Mouse (Mus musculus) embryonic facial prominence, embryonic 11.5 days (tissue): ENCODE measurements around the gene Cltc. TPM values are rescaled to one million over a fixed set of nuclear protein-coding genes. Genes with fewer than 3 reads are reported as not detected.

Experiments used
- ATAC-seq: fragments of 200-750 bp; cut with Nextera tagmentation; replicated peaks from 2 replicates; pipeline ENCODE4 v1.8.0; 2017; ENCODE audit warnings: low read depth; ENCODE audit not compliant: insufficient number of reproducible peaks, low FRiP score, low TSS enrichment
- DNase-seq: peaks from one replicate; pipeline ENCODE4 v3.0.0-alpha.2; 2015; ENCODE audit warnings: low spot score
- H3K27ac ChIP-seq: fragments of 300-500 bp; sonication (generic); replicated peaks from 2 replicates; pipeline ENCODE4 v1.5.1; 2014; ENCODE audit warnings: mild to moderate bottlenecking, low read depth, low read length, control low read depth
- H3K27me3 ChIP-seq: fragments of 300-500 bp; sonication (generic); 2 replicates; pipeline ENCODE4 v1.6.1; 2014; ENCODE audit warnings: mild to moderate bottlenecking, low read length, moderate library complexity, mixed read lengths; ENCODE audit not compliant: control insufficient read depth, insufficient read depth
- H3K36me3 ChIP-seq: fragments of 300-500 bp; sonication (generic); replicated peaks from 2 replicates; pipeline ENCODE4 v1.6.1; 2014; ENCODE audit warnings: low read depth, mild to moderate bottlenecking, low read length, moderate library complexity, mixed read lengths; ENCODE audit not compliant: control insufficient read depth, insufficient read depth
- H3K4me1 ChIP-seq: fragments of 300-500 bp; sonication (generic); 2 replicates; pipeline ENCODE4 v1.6.1; 2014; ENCODE audit warnings: low read length, mixed read lengths; ENCODE audit not compliant: control insufficient read depth, insufficient read depth
- H3K4me2 ChIP-seq: fragments of 300-500 bp; sonication (generic); 2 replicates; pipeline ENCODE4 v1.6.1; 2014; ENCODE audit warnings: low read depth, mild to moderate bottlenecking, control low read depth, low read length, moderate library complexity
- H3K4me3 ChIP-seq: fragments of 300-500 bp; sonication (generic); 2 replicates; pipeline ENCODE4 v1.5.1; 2014; ENCODE audit warnings: low read depth, low read length, control low read depth
- H3K9ac ChIP-seq: fragments of 300-500 bp; sonication (generic); replicated peaks from 2 replicates; pipeline ENCODE4 v1.6.1; 2014; ENCODE audit warnings: mild to moderate bottlenecking, control low read depth, low read length
- H3K9me3 ChIP-seq: fragments of 300-500 bp; sonication (generic); replicated peaks from 2 replicates; pipeline ENCODE4 v1.6.1; 2016; ENCODE audit warnings: mild to moderate bottlenecking, low read length, inconsistent platforms, mixed read lengths; ENCODE audit not compliant: control insufficient read depth
- WGBS: fragments of 180-500 bp; shearing (Covaris S2); extraction: QIAGEN DNeasy Blood & Tissue Kit; methylation state at CpG from one replicate; pipeline ENCODE4 v1.1.7; 2014; 5-methylcytosine and 5-hydroxymethylcytosine counted together
- polyA plus RNA-seq: library from polyadenylated mRNA; unstranded; fragments of >200 nt; fragmentation: Nextera tagmentation; extraction: Ambion mirVana; gene quantifications from 2 replicates; pipeline ENCODE4 v1.2.1, GENCODE M21; 2014

Gene Cltc
- polyA plus RNA-seq, 1 experiment from 2014 or later = 154 TPM

DNA sequence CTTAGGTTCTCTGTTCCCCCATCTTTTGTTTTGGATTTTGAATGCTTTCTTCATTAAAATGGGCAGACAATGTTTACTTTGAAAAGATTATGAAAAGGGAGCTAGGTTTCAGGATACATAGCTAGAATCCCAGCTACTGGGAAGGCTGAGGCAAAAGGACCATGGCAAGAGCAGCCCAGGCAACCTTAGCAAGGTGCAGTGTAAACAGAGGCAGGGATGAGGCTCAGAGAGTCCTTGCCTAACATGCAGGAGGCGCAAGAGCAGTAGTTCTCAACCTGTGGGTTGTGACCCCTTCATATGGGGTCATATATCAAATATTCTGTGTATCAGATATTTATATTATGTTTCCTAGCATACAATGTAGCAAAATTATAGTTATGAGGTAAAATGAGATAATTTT lies 72.0 kb downstream of the Cltc start:
- no peak overlapping the region for H3K9ac ChIP-seq
- no peak overlapping the region for H3K27ac ChIP-seq
- H3K4me3 ChIP-seq = no peak overlapping the region

DNA sequence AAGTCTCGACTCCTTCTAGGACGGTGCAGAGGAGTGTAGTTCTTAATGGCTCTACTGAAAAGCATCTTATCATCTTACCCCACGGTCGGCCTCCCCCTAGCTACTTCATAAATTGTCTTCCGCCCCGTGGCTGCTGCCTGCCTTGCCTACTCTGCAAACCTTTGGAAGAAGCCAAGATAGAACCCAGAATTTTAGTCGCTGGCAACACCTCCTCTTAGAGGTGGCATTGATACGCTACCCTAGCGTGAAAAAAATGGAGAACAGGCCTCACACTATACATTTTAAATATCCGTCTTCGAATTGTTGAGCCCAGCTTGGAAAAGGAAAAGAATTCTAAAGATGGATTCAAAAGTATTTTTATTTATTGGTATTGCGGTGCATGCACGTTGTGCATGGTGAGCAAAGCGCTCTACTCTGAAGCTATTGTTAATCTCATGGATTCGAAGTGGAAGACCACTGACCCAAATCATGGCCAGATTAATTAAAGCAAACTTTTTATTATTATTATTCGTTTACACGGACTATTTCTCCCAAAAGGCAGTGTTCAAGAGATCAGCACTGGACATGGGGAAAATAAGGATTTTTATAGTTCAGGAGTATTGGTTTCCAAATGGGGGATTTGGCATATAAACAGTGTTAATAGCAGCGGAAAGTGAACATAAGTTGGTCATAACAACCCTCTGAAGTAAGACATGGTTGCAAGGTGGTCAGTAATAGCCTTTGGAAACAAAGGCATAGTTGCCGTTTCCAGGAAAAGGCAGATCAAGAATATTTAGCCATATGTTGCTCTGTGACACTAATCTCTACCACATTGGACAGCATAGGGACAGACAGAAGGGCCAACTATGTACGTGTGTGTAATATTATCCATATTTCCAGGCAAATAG lies 73.0 kb downstream of the Cltc start:
- 8% methylated on average over 20 of the region's 20 CpGs for WGBS
- H3K9ac ChIP-seq = peak overlapping the region; percentile 89
- H3K4me1 ChIP-seq = no peaks in the 10 kb centered on the region
- H3K27ac ChIP-seq = peak overlapping the region; percentile 85
- H3K27me3 ChIP-seq = no peaks in the 10 kb centered on the region
- ATAC-seq (no peak), DNase-seq (no peak)
- peak overlapping the region; percentile 82 for H3K4me3 ChIP-seq
- H3K36me3 ChIP-seq = no peaks in the 10 kb centered on the region
- peak overlapping the region; percentile 57 for H3K4me2 ChIP-seq
- no peaks in the 10 kb centered on the region for H3K9me3 ChIP-seq

More for the DNA sequence above, 72.0 kb downstream of the Cltc start:
- Histone ChIP-seq H3K36me3 (peaks cover 6% of the 10 kb centered on the region), H3K4me2 (no peak overlapping the region; the same call in 1 of the 2 replicates), H3K4me1 (no peaks in the 10 kb centered on the region), H3K27me3 (no peaks in the 10 kb centered on the region), H3K9me3 (no peaks in the 10 kb centered on the region)
- no peak for ATAC-seq
- WGBS = 87% methylated on average over 1 of the region's 1 CpGs
- no peak for DNase-seq

DNA sequence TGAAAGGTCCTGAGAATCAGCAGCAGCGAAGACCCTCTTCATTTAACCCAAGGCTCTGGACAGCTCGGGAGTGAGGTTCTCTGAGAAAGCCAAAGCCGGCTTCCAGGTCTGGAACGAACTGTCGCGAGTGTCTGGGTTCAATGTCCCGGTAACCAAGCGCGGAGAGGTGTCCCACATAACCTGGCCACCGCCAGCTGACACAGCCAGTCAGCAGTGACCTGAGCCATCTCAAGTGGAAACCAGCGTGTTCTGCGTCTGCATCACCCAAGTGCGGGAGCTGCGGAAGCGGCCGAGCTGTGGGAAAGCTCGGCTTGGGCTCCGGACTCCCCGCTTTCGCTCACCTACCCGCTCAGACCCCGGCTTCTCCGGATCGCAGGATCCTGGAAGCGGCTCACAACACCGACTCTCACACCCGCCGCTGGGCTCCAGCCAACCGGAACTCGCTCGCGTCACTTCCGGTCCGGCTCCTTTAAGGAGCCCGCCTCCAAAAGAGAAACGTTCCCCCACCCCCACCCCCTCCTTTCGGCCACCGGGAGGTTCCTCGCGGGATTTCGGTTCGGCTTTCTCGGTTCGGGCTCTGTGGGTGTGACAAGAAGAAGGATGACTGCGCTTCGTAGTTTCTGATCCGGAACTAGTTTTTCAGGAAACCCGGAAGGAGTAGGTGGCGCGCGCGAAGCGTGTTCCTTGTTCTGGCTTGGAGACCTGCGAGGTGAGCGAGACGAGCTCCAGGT lies 73.8 kb downstream of the Cltc start, which contains the start of the genes Vmp1 and Ptrh2:
Vmp1 (minus strand) TSS at position 442 of the 731 bp plus-strand sequence.
Ptrh2 (plus strand) TSS at position 591 of the 731 bp plus-strand sequence.
- Histone ChIP-seq H3K4me1 (no peaks in the 10 kb centered on the region), H3K9me3 (no peaks in the 10 kb centered on the region), H3K27ac (peak within 1 kb of the TSS; percentile 85), H3K4me3 (peak within 1 kb of the TSS; percentile 82), H3K27me3 (no peaks in the 10 kb centered on the region), H3K36me3 (no peaks in the 10 kb centered on the region), H3K9ac (peak within 1 kb of the TSS; percentile 89), H3K4me2 (peak within 1 kb of the TSS; percentile 86)
- WGBS = under 1% methylated on average over 56 of the region's 56 CpGs
- ATAC-seq (peak; percentile 91), DNase-seq (peak; percentile 97)

DNA sequence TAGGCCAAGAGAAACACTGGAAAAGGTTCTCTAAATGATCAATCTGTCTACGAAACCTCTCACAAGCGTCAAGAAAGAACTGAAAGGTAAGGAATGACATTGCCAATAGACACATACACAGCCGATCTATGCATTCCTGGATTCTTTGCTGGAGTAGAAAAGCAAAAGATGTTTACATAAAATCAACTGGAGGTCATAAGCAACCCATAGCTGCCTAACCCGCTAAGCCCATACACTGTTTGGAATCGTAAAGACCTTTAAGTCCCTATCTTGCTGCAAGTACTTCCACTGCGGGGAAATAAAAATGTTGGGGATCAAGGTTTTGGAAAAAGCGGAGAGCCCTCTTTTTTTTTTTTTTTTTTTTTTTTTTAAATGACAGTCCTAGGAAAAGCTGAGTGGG lies 74.5 kb downstream of the Cltc start:
- Histone ChIP-seq H3K9ac (peak overlapping the region; percentile 89), H3K27me3 (no peaks in the 10 kb centered on the region), H3K36me3 (no peaks in the 10 kb centered on the region), H3K27ac (no peak overlapping the region), H3K4me1 (no peaks in the 10 kb centered on the region), H3K9me3 (no peaks in the 10 kb centered on the region), H3K4me2 (peak overlapping the region; percentile 86), H3K4me3 (peak overlapping the region; percentile 82)
- WGBS = 43% methylated on average over 7 of the region's 7 CpGs
- ATAC-seq = no peak
- DNase-seq = no peak

DNA sequence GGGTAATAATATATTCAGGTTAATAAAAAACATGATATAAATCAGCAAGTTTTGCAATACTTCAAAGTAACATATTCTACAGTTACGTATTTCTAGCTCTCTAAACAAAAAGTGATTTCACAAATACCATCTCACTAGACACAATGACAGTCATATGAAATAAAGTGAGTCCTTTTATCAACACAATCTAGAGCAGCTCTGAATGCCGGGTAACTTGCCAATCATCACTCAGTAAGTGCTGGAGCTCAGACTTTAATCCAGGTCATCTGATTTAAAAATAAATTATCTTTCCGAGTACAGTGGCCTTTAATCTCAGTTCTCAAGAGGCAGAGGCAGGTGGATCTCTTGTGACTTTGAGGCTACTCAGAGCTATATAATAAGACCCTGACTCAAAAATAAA lies 75.9 kb downstream of the Cltc start:
- Histone ChIP-seq H3K9ac (no peak overlapping the region), H3K36me3 (no peaks in the 10 kb centered on the region), H3K4me2 (no peak overlapping the region; the same call in 1 of the 2 replicates), H3K4me3 (no peak overlapping the region), H3K27me3 (no peaks in the 10 kb centered on the region), H3K27ac (no peak overlapping the region), H3K9me3 (no peaks in the 10 kb centered on the region), H3K4me1 (no peaks in the 10 kb centered on the region)
- 90% methylated on average over 3 of the region's 3 CpGs for WGBS
- no peak for ATAC-seq
- no peak for DNase-seq

DNA sequence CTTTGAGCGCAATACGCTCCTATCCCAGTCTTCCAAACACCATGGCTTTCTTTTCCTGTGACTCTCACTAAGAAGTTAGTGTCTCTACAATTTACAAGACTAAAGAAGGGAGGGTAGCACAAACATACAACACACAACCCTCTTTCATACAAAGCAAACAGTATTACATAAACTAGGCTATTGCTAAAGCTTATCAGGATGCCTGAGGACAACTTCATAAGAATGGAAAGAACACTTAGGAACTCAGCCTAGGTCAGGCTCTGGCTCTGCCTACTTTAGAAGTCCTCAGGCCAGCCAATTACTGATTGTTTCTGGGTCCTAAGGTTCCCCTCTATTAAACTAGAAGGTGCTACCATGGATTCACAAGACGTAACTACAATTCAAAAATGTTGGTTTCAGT lies 76.6 kb downstream of the Cltc start:
- H3K27ac ChIP-seq = no peak overlapping the region
- no peak for DNase-seq
- no peaks in the 10 kb centered on the region for H3K36me3 ChIP-seq
- H3K4me1 ChIP-seq = no peaks in the 10 kb centered on the region
- H3K4me3 ChIP-seq = no peak overlapping the region
- 96% methylated on average over 3 of the region's 3 CpGs for WGBS
- H3K4me2 ChIP-seq = no peak overlapping the region
- H3K9me3 ChIP-seq = no peaks in the 10 kb centered on the region
- H3K9ac ChIP-seq = no peak overlapping the region
- H3K27me3 ChIP-seq = no peaks in the 10 kb centered on the region
- ATAC-seq = no peak

DNA sequence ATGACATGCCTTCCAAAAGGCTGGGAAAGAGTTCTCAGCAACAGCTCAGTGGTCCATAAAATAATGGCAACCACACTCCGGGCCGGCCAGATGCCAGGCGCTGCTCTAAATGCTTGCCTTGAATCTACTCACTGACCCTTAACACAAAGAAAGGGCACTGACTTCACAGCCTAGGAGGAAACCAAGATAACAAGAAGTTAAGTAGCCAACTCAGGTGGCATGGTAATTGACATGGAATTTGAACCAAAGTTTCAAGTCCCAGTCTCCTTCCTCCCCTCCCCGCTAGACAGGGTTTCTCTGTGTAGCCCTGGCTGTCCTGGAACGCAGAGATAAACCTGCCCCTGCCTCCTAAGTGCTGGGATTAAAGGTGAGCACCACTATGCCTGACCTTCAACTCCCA lies 78.4 kb downstream of the Cltc start:
- Histone ChIP-seq H3K4me3 (no peak overlapping the region), H3K27me3 (no peaks in the 10 kb centered on the region), H3K4me1 (no peaks in the 10 kb centered on the region), H3K9me3 (no peaks in the 10 kb centered on the region), H3K9ac (no peak overlapping the region), H3K36me3 (no peaks in the 10 kb centered on the region), H3K27ac (no peak overlapping the region), H3K4me2 (no peak overlapping the region)
- 77% methylated on average over 5 of the region's 5 CpGs for WGBS
- no peak for ATAC-seq
- no peak for DNase-seq

DNA sequence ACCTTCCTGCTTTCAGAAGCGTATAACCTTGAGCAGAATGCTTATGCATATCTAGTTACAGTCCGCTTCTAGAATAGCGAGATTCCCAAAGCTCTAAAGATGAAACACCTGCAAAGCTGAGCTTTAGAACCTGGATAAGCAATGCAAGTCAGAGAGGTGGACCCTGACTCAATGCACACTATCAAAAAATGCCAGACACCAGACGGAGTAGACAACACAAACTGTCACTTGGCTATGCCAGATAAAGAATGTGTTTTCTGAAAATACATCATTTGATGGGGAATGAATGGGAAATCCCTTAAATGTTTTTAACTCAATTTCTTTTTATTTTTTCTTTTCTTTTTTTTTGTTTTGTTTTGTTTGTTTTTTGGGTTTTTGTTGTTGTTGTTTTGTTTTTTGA lies 81.8 kb downstream of the Cltc start:
- no peak overlapping the region for H3K4me2 ChIP-seq
- WGBS = 85% methylated on average over 4 of the region's 4 CpGs
- DNase-seq = no peak
- H3K9ac ChIP-seq = no peak overlapping the region
- no peak overlapping the region for H3K27ac ChIP-seq
- H3K4me1 ChIP-seq = no peaks in the 10 kb centered on the region
- no peak overlapping the region for H3K4me3 ChIP-seq
- ATAC-seq = no peak
- H3K27me3 ChIP-seq = no peaks in the 10 kb centered on the region
- H3K36me3 ChIP-seq = no peaks in the 10 kb centered on the region
- no peaks in the 10 kb centered on the region for H3K9me3 ChIP-seq
